Mouse (Mus musculus) liver, embryonic 12.5 days (tissue): ENCODE measurements at regions not wholly inside any gene's neighbourhood (a gene's known extent, or its start where the extent isn't known, plus 50 kb on each side); places are given as distances from the start of the nearest gene placed in this dataset.
A peak's percentile ranks its signal among the peaks of the same experiment; 100 is the strongest.

ENCODE experiments used
- ATAC-seq: fragments of 200-750 bp; cut with Nextera tagmentation; 2 replicates; pipeline ENCODE4 v1.8.0; 2017; ENCODE audit warnings: moderate number of reproducible peaks, mild to moderate bottlenecking, moderate library complexity
- H3K27ac ChIP-seq: fragments of 300-500 bp; sonication (generic); 2 replicates; pipeline ENCODE4 v1.5.1; 2016; ENCODE audit warnings: mild to moderate bottlenecking
- H3K27me3 ChIP-seq: fragments of 300-500 bp; sonication (generic); replicated peaks from 2 replicates; pipeline ENCODE4 v1.6.1; 2016; ENCODE audit warnings: mild to moderate bottlenecking, moderate library complexity
- H3K36me3 ChIP-seq: fragments of 300-500 bp; sonication (generic); 2 replicates; pipeline ENCODE4 v1.6.1; 2016; ENCODE audit warnings: mild to moderate bottlenecking, moderate library complexity
- H3K4me1 ChIP-seq: fragments of 300-500 bp; sonication (generic); 2 replicates; pipeline ENCODE4 v1.6.1; 2016
- H3K4me2 ChIP-seq: fragments of 300-500 bp; sonication (generic); 2 replicates; pipeline ENCODE4 v1.6.1; 2016; ENCODE audit warnings: mild to moderate bottlenecking, moderate library complexity
- H3K4me3 ChIP-seq: fragments of 300-500 bp; sonication (generic); 2 replicates; pipeline ENCODE4 v1.5.1; 2016; ENCODE audit warnings: mild to moderate bottlenecking, moderate library complexity
- H3K9ac ChIP-seq: fragments of 300-500 bp; sonication (generic); 2 replicates; pipeline ENCODE4 v1.6.1; 2016; ENCODE audit warnings: mild to moderate bottlenecking, moderate library complexity
- H3K9me3 ChIP-seq: fragments of 300-500 bp; sonication (generic); replicated peaks from 2 replicates; pipeline ENCODE4 v1.6.1; 2016; ENCODE audit warnings: mild to moderate bottlenecking, moderate library complexity
- WGBS: fragments of 180-500 bp; shearing (Covaris S2); methylation state at CpG from one replicate; pipeline ENCODE4 v1.1.7; 2016; ENCODE audit not compliant: insufficient replicate concordance; 5-methylcytosine and 5-hydroxymethylcytosine counted together

DNA sequence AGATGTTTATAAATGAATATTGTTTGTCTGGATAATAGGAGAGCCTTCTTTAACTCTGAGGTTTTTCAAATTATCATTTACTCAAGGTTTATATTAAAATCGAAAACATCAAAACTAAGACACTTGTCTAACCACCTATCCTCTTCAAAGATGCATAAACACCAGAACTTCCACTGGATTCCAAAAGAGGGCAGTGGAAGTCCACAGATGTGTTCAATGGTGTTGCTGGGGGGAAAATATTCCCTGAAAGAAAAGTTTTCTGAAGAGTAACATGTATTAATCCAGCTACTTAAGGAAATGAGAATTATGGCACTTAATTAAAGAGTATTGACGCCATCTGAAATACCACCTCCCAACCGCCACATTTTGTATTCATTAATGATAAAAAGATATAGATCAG, 586.9 kb downstream of the Kcnj2 start:
- Histone ChIP-seq H3K36me3 (no peaks in the 10 kb centered on the region), H3K4me1 (no peaks in the 10 kb centered on the region), H3K27me3 (no peaks in the 10 kb centered on the region), H3K4me3 (no peak overlapping the region), H3K27ac (no peak overlapping the region), H3K4me2 (no peak overlapping the region), H3K9ac (no peak overlapping the region), H3K9me3 (no peaks in the 10 kb centered on the region)
- WGBS: 53% methylated on average over 3 of the region's 3 CpGs
- ATAC-seq: no peak

DNA sequence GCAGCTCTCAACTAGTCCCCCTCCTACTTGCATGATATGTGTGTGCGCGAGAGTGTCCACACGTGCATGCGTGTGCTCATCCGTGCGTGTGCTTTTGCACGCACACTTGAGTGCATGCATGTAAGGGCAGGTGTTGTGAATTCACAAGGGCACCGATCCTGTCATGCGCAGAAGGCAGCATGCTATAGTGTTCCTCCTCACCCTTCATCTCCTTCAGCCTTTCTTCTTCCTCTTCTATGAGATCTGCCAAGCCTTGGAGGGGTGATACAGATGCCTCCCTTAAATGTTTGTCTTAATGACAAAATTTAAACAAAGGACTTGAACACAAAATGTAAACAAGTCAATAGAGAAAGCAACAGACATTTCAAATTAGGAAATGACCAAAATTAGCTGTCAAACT, 591.8 kb downstream of the Kcnj2 start:
- Histone ChIP-seq H3K4me3 (no peak overlapping the region), H3K36me3 (no peaks in the 10 kb centered on the region), H3K9me3 (no peaks in the 10 kb centered on the region), H3K9ac (no peak overlapping the region), H3K4me1 (peaks cover 3% of the 10 kb centered on the region; the same call in 1 of the 2 replicates), H3K27ac (no peak overlapping the region), H3K27me3 (no peaks in the 10 kb centered on the region), H3K4me2 (no peak overlapping the region)
- 89% methylated on average over 9 of the region's 9 CpGs for WGBS
- ATAC-seq: no peak

DNA sequence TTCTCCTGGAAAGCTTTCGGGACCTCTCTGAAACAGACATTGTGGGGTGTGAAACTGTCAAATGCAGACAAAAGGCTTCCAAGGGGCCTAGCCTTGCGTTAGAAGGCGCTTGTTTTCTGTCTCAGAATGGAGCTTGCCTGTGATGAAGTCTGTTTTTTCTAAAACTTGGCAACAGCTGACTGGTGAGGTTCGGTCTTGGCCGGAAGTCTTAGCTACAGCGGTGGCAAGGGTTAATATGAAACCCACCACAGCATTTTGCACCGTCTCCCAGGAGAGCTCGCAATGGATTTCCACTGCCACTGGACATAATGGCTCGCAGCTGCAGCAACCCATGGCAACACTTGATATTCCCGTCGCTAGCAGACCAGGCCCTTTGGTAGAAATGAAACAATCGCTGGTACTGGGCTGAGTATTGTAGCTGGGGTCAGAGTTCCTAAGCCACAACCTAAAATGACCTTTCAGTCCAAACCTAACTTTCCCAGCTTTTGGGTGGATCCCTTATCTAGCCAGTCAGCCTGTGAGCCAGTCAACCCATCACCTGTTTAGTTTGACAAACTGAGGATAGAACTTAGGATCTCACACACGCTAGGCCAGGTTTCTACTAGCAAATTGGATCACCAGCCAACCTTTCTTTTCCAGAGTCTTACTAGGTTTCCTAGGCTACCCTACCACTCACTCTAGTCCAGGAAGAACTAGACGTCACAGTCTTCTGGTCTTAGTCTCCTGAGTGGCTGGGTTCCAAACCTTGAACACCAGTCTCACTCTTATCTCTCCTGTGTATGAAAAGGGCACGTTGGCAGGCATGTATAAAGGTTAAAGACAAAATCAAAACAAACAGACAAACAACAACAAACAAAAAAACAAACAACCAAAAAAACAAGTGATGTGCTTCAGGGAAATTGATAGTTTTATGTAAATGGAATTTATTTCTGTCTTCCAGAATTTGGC, 592.7 kb downstream of the Kcnj2 start:
- Histone ChIP-seq H3K4me3 (no peak overlapping the region), H3K27ac (no peak overlapping the region), H3K27me3 (no peaks in the 10 kb centered on the region), H3K36me3 (no peaks in the 10 kb centered on the region), H3K4me1 (peaks cover 3% of the 10 kb centered on the region; the same call in 1 of the 2 replicates), H3K9ac (no peak overlapping the region), H3K4me2 (no peak overlapping the region), H3K9me3 (no peaks in the 10 kb centered on the region)
- WGBS: 74% methylated on average over 15 of the region's 15 CpGs
- 0 out of 2 replicates have a peak, but pooled peaks have one; percentile 18 for ATAC-seq

DNA sequence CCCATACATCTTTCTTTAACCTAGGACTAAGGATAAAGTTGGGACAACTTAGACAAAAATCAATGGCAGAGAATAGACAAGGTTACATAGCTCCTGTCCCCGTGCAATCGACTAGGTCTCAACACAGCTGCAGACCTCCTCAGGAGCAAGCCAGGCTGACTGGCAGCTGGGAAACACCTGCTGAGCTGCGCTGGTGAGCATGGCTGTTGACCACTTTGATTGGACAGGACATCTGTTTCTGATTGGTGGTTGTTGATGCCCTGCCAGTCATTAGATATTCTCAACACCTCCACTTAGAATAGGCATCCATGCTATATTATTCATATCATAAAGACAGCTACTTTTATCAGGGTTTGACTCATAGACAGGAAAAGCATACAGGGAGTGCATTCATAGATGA, 597.3 kb downstream of the Kcnj2 start:
- Histone ChIP-seq H3K4me1 (peaks cover 3% of the 10 kb centered on the region; the same call in 1 of the 2 replicates), H3K9ac (no peak overlapping the region), H3K27ac (no peak overlapping the region), H3K27me3 (no peaks in the 10 kb centered on the region), H3K36me3 (no peaks in the 10 kb centered on the region), H3K9me3 (no peaks in the 10 kb centered on the region), H3K4me2 (no peak overlapping the region), H3K4me3 (no peak overlapping the region)
- WGBS: 55% methylated on average over 3 of the region's 3 CpGs
- ATAC-seq: no peak

DNA sequence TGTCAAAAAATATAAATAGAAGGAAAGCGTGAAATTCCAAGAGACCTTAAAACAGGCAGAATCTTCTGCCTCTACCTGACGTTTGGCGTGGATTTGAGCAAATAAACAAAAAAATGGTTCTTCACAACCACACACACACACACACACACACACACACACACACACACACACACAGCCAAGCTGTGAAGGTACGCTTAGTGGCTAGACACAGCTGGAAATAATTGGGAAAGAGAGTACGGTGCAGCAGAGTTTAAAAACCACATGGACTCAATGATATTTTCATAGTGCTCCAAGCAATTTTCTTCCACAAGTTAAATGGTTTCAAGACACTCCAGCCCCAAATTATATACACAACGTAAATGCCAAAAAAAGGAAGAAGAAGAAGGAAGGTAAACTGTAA, 600.4 kb downstream of the Kcnj2 start:
- no peaks in the 10 kb centered on the region for H3K9me3 ChIP-seq
- ATAC-seq: no peak

DNA sequence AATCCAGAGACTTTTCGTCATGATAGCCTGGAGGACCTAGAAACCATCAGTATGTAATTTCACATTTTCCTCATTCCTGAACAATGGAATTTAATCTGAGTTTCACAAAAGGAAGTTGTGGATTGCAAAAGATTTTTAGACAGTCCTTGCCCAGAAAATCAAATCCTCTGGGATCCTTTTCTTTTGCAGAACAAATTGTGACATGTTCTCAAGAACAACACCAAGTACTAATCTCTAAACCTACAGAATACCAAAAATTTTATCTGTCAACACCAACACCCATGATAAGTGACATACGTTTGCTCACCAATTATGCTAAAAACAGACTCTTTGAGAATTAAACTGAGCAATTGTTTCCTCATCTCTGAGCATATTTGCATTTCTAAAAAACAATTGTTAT, 605.9 kb downstream of the Kcnj2 start:
- 31% methylated on average over 2 of the region's 2 CpGs for WGBS
- peak; percentile 51; the same call in 1 of the 2 replicates for ATAC-seq
- no peak overlapping the region for H3K27ac ChIP-seq
- H3K4me3 ChIP-seq: no peak overlapping the region
- H3K9ac ChIP-seq: no peak overlapping the region
- H3K4me1 ChIP-seq: peaks cover 6% of the 10 kb centered on the region; the same call in 1 of the 2 replicates
- no peak overlapping the region for H3K4me2 ChIP-seq
- no peaks in the 10 kb centered on the region for H3K27me3 ChIP-seq
- H3K36me3 ChIP-seq: no peaks in the 10 kb centered on the region
- no peaks in the 10 kb centered on the region for H3K9me3 ChIP-seq

More for the DNA sequence above, 600.4 kb downstream of the Kcnj2 start:
- Histone ChIP-seq H3K27ac (no peak overlapping the region), H3K9ac (no peak overlapping the region), H3K27me3 (no peaks in the 10 kb centered on the region), H3K36me3 (no peaks in the 10 kb centered on the region), H3K4me2 (no peak overlapping the region), H3K4me3 (no peak overlapping the region), H3K4me1 (no peaks in the 10 kb centered on the region)
- WGBS: 78% methylated on average over 6 of the region's 6 CpGs

DNA sequence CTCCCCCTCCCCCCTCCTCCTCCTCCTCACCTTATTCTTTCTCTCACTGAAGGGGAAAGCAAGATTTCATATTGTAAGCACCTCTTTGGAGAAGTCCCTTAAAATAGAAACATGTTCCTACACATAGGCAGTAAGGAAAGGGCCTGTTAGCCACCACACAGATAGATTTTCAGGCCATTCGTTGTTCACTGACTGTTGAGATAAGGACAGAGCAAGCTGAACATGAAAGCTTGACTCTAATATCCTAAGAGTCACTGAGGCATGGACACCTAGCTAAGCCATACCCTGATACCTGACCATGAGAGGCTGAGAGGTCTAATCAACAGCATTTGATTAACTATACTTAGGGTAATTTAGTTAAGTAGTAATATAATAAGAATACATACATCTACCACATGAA, 609.7 kb downstream of the Kcnj2 start:
- no peak overlapping the region for H3K9ac ChIP-seq
- no peak overlapping the region for H3K4me3 ChIP-seq
- peak; percentile 63 for ATAC-seq
- peaks cover 6% of the 10 kb centered on the region; the same call in 1 of the 2 replicates for H3K4me1 ChIP-seq
- no peaks in the 10 kb centered on the region for H3K9me3 ChIP-seq
- no peaks in the 10 kb centered on the region for H3K27me3 ChIP-seq
- H3K4me2 ChIP-seq: no peak overlapping the region
- WGBS: 28% methylated on average over 1 of the region's 1 CpGs
- no peak overlapping the region for H3K27ac ChIP-seq
- H3K36me3 ChIP-seq: no peaks in the 10 kb centered on the region

DNA sequence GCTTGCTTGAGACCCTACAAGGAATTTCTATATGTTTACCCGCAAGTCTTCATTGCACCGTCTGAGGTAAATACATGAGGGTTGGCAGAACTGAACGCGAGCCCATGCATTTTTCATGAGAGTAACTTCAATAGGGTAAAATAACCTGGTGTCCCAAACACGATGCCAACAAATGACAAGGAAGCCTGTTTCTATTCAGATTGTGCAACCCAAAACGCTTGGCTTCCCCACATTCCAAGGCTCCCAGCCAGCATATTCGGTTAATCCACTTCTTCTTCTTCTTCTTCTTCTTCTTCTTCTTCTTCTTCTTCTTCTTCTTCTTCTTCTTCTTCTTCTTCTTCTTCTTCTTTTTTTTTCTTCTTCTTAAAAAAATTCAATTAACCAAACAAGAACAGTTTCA, 616.4 kb downstream of the Kcnj2 start:
- no peak for ATAC-seq
- WGBS: 72% methylated on average over 7 of the region's 7 CpGs
- H3K4me3 ChIP-seq: no peak overlapping the region

DNA sequence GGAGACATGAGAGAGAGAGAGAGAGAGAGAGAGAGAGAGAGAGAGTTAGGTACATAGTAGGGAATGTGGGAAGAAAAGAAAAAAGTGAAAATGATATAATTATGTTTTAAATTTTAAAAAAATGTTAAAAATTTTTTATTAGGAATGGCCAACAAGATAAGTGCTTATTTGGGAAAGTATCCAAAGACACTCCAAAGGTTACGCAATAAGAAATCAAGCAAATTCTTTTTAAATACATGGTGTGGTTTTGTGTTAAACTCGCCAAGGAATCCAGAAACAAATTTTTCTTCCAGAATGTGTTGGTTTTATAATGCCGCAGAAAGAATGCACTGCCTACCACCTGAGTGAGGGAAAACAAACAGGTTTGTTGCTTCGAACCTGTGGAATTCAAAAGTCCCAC, 617.9 kb downstream of the Kcnj2 start:
- Histone ChIP-seq H3K36me3 (no peaks in the 10 kb centered on the region), H3K4me2 (no peak overlapping the region), H3K9me3 (no peaks in the 10 kb centered on the region), H3K4me3 (no peak overlapping the region), H3K27ac (no peak overlapping the region), H3K27me3 (no peaks in the 10 kb centered on the region), H3K4me1 (peaks cover 26% of the 10 kb centered on the region), H3K9ac (no peak overlapping the region)
- 81% methylated on average over 4 of the region's 4 CpGs for WGBS
- ATAC-seq: no peak

More for the DNA sequence above, 616.4 kb downstream of the Kcnj2 start:
- Histone ChIP-seq H3K36me3 (no peaks in the 10 kb centered on the region), H3K9me3 (no peaks in the 10 kb centered on the region), H3K4me1 (peaks cover 11% of the 10 kb centered on the region), H3K27ac (no peak overlapping the region), H3K4me2 (no peak overlapping the region), H3K27me3 (no peaks in the 10 kb centered on the region), H3K9ac (no peak overlapping the region)

DNA sequence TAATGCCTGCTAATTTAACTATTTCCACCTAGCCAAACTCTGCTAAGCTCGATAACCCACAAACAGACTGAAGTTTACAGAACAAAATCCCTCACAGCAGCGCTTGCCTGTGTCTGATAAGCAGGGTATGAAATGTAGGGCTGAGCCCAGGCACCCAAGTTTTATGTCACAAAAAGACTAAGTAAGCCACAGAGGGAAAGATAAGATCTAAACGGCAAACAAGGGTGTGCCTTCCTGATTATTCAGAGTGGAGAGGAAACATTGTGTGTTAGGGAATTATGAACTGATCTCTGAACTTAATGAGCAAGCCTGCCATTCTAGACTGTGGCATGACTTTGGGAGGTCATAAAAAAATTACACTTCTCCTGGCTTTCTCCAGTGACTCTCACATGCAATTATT, 621.8 kb downstream of the Kcnj2 start:
- Histone ChIP-seq H3K4me2 (peak overlapping the region; percentile 34), H3K9ac (no peak overlapping the region), H3K27ac (peak overlapping the region; percentile 75)

DNA sequence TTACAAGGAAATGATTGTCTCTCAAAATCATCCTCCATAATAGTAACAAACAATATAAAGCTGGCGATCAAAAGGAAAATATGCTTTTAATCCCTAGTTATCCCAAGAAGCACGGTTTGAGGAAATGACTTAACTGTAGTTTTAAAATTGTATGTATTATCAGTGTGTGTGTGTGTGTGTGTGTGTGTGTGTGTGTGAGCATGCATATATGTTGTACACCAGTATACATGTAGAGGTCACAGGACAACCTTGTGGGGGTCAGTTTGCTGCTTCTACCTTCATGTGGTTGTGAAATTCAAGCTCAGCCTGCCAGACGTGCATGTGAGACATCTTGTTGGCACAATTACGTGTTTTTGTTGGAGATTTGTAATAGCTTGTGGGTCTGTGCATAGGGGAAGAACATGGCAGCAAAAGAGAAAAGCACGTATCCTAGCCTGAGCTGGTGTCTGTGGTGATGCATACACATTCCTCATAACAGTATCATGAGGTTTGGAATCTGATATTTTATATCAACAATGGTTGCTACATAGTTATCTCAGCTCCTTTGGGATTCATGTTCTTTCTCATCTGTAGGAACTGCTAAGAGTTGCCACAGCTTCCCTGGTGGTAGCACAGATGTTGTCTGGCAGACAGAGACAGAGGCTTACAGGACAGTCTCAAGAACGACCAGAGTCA, 622.4 kb downstream of the Kcnj2 start:
- H3K9me3 ChIP-seq: no peaks in the 10 kb centered on the region
- H3K36me3 ChIP-seq: no peaks in the 10 kb centered on the region
- H3K4me2 ChIP-seq: peak overlapping the region; percentile 34; the same call in 1 of the 2 replicates
- H3K27ac ChIP-seq: peak overlapping the region; percentile 75
- peaks cover 31% of the 10 kb centered on the region for H3K4me1 ChIP-seq
- no peaks in the 10 kb centered on the region for H3K27me3 ChIP-seq
- ATAC-seq: no peak
- H3K4me3 ChIP-seq: no peak overlapping the region
- no peak overlapping the region for H3K9ac ChIP-seq
- 58% methylated on average over 6 of the region's 6 CpGs for WGBS

More for the DNA sequence above, 621.8 kb downstream of the Kcnj2 start:
- Histone ChIP-seq H3K9me3 (no peaks in the 10 kb centered on the region), H3K4me1 (peaks cover 31% of the 10 kb centered on the region), H3K36me3 (no peaks in the 10 kb centered on the region), H3K27me3 (no peaks in the 10 kb centered on the region), H3K4me3 (no peak overlapping the region)
- 5% methylated on average over 3 of the region's 3 CpGs for WGBS
- peak; percentile 96 for ATAC-seq

DNA sequence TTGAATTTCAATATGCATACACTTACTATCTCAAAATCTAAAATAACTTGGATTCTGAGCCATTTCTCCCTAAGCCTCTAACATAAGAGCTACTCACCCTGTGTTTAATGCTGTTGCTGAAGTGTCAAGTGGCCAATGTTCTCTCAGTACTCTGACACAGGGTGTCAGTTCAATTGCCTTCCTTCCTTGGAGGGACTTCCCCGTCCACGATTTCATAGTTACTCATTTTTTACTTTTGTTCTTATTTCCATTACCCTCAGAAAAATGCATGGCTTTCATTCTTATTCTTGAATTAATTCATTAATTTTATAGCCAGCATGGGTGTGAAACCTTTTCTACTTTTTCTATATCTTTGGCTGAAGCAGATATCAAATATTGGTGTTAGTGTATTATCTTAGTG, 623.9 kb downstream of the Kcnj2 start:
- H3K9me3 ChIP-seq: no peaks in the 10 kb centered on the region
- H3K4me1 ChIP-seq: peaks cover 27% of the 10 kb centered on the region
- H3K27me3 ChIP-seq: no peaks in the 10 kb centered on the region
- 53% methylated on average over 2 of the region's 2 CpGs for whole genome bisulfite sequencing
- H3K4me3 ChIP-seq: no peak overlapping the region
- no peak overlapping the region for H3K27ac ChIP-seq
- ATAC-seq: no peak
- no peak overlapping the region for H3K9ac ChIP-seq
- no peaks in the 10 kb centered on the region for H3K36me3 ChIP-seq
- no peak overlapping the region for H3K4me2 ChIP-seq
